Mouse (Mus musculus): ENCODE results near the gene Ubd.
"Not testable (repeated sequence)": the region's sequence is repeated elsewhere in the genome, so short reads cannot be mapped to it uniquely, and the experiment has no call there.

Ubd gene

GRCm38 (mm10) chr17:37193656-37194055 is at the start of gene Ubd:
Ubd (plus strand) TSS chr17:37193892.
- no peak for DNase-seq (ENCODE audit: low read depth, low spot score)

- no peak for DNase-seq (ENCODE audit: low read depth, low spot score)
Measured at GRCm38 (mm10) chr17:37161394-37161793, 32.3 kb upstream of the Ubd start, which contains the start of gene Olfr93. Olfr93 (minus strand) TSS chr17:37161494.

- DNase-seq (ENCODE audit: low read depth, low spot score) = peak; percentile 3
Measured at GRCm38 (mm10) chr17:37185474-37185873, 8.2 kb upstream of the Ubd start.

- peak; percentile 6 for DNase-seq (ENCODE audit: low read depth, low spot score)
Measured at GRCm38 (mm10) chr17:37190711-37191110, 3.0 kb upstream of the Ubd start.

DNA sequence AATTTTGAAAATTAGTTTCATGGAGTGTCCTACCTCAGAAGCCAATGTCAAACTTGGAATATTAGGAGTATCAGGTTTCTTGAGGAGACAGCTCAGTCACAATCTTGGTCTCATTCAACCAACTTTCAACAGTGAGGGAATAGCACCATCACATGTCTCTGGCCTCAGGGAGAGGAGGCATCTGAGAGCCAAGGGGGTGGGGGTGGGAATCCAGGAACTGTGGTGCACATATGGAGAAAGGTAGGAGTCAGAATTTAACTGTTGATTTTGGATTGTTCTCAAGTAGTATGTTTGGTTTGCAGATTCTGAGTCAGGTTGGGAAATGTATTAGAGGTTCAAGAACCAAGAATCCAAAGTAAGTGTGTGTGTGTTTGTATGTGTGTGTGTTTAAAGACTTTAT is 660 bp upstream of the Ubd start:
- DNase-seq (ENCODE audit: low read depth, low spot score) = no peak

DNA sequence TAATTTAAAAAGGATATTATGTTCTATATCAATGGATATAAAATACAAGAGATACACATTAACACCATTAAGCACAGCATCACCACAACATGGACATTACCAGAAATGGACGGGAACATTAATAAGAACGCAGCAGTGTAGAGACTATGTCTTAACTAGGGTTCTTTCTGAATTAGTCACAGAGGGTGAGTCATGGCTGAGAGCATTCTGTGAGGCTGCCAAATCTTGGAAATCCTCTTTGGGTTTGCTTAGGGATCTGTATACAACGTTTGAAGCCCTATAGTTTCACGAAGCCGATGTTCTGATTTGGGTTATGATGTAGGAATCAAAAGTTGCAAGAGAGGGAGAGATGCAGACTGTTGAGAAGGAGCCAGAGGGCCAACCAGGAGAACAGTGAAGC is 1.1 kb downstream of the Ubd start:
- DNase-seq (ENCODE audit: low read depth, low spot score) = no peak

- DNase-seq (ENCODE audit: low read depth, low spot score) = no peak
Measured at GRCm38 (mm10) chr17:37196845-37197724, 3.4 kb downstream of the Ubd start.

GRCm38 (mm10) chr17:37200894-37201293 is 7.2 kb downstream of the Ubd start, which contains the start of gene Olfr94:
Olfr94 (minus strand) TSS chr17:37200994.
- DNase-seq (ENCODE audit: low read depth, low spot score) = no peak

DNA sequence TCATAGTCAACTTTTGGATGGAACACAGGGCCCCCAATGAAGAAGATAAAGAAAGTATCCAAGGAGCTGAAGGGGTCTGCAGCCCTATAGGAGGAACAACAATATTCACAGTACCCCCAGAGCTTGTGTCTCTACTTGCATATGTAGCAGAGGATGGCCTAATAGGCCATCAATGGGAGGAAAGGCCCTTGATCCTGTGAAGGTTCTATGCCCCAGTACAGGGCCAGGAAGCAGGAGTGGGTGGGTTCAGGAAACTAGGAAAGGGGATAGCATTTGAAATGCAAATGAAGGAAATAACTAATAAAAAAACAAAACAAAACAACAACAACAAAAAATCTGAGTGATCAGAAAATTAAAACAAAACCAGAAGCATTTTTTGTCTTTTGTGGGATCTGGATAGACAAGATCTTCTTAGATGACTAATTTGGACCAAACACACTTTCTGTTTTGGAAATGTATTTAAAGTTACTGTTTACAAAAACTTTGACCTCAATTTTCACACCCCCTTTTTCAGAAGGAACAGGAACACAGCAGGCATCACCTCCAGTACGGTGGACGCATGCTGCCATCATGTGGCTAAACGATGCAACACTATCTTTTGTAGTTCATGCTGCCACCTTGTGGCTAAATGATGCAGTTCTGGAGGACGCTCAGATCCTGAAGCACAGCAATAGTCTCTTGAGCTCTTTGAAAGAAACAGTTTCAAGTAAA is 9.7 kb downstream of the Ubd start:
- peak; percentile 58 for DNase-seq (ENCODE audit: low read depth, low spot score)

DNA sequence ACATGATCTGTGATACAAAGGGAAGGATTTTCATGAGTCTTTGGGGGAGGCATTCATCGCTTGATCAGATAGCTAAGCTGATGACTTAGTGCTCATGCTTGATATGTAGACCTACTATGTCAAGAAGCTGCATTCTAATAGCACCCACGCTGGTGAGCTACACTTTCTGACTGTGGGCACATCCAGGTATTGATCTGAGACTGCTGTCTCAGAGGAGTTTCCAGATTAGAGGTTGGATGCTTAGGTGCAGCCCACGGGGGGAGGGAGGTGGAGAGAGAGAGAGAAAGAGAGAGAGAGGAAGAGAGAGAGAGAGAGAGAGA is 10.2 kb downstream of the Ubd start:
- DNase-seq (ENCODE audit: low read depth, low spot score) = no peak

GRCm38 (mm10) chr17:37210884-37211768 is 17.4 kb downstream of the Ubd start:
- DNase-seq (ENCODE audit: low read depth, low spot score) = no peak

DNA sequence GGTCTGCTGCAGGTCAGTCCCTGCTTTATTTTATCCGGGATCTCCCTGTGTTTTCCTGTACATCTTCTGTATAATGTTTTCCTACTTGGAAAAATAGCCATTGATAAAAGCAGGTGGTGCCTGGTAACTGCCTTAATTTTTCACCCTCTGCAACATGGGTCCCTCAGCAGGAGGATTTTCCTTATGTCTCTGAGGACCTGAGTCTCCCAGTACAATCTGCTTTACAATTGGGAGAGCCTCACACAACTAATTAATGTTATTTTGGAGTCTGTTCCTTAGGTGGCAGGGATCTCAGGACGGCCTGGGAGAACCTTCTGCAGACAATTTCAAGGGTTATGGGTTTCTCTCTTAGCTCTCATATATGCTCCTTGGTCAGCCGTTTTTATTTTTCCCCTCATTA is 19.3 kb downstream of the Ubd start, which contains the start of gene Olfr95:
Gene Olfr95, minus strand, starts transcription at position 101 of the 400 bp plus-strand sequence.
- no peak for DNase-seq (ENCODE audit: low read depth, low spot score)

DNA sequence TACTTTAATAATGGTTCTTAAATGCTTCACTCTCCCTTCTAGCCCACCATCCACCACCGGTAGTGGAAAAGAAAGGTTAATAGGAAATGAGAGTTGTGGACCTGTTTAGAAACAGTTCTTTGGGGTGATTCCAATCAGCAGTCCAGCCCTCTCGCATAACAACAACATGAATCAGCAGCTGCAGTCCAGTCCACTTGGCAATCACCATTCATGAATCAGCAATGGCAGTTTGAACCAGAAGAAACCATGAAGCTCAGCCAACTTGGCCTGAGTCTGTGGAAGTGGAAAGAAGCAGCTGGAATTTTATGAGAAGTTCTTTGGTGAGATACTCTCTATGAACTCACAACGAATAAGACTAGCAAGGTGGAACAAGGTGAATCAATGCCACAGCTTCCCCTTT is 24.8 kb downstream of the Ubd start:
- peak; percentile 43 for DNase-seq (ENCODE audit: low read depth, low spot score)

DNA sequence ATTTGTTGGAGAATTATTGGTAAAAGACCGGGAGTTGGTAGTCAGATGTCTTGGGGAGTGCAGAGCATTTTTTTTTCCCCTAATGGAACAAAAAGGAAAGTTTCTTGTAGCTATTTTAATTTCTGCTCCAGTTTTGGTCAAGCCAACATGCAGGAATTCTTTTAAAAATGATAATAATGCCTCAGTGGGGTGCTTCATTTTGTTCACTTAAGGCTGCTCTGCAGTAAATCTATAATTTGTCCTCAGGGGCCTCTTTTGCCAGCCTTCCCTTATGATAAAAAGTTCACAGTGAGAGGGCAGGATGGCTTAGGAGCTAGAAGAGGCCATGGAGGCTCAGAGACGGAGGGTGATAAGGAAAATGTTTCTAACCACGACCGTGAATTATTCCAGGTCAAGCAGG is 26.2 kb downstream of the Ubd start, which contains the start of gene Olfr96:
Gene Olfr96, plus strand, starts transcription at position 301 of the 400 bp plus-strand sequence.
- no peak for DNase-seq (ENCODE audit: low read depth, low spot score)

GRCm38 (mm10) chr17:37221879-37222278 is 28.2 kb downstream of the Ubd start:
- DNase-seq (ENCODE audit: low read depth, low spot score) = no peak

DNA sequence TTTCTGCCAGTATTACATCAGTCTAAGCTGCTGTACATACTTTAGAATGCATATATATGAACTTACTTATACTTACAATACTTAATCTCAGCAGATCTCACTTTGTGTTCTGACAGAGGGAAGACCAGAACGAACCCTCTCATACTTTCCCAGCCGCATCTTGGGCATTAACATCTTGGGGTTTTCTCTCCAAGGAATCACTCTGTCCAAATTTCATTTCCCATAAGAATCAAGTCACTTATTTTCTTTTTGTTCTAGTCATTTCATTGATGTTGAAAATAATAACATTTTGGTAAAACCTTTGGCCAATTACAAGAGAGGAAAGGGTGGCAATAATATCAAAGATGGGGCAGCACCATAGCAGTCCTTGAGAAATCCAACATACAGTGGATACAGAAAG is 43.5 kb downstream of the Ubd start, which contains the start of gene Olfr97:
Gene Olfr97, minus strand, starts transcription at position 101 of the 400 bp plus-strand sequence.
- DNase-seq (ENCODE audit: low read depth, low spot score) = not testable (repeated sequence)

DNA sequence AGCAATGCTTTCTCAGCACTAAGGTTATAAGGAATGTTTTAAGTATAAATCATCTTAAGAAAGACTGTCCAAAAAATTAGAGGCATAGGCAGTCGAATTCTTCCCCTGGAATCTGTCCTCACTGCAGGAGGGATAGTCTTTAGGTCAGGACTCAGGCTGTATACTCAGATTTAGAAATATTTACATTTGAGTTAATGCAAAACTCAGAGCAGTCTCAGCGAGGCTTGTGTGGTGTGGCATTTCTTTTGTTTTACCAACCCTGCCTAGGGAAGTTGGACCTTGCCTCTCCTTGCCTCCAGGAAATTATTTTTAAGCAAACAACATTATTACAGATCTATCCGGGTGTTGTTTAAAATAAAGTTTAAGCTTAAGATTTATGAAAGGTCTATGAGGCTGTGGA is 48.5 kb downstream of the Ubd start:
- no peak for DNase-seq (ENCODE audit: low read depth, low spot score)

Data from skeletal muscle tissue, adult 2 months (tissue).